Mouse (Mus musculus): Measurements from ENCODE around the gene Nfib. TPM values are rescaled to one million over a fixed set of nuclear protein-coding genes. Genes with fewer than 3 reads are reported as not detected.

The Nfib gene
- polyA plus RNA-seq, 1 experiment from 2014 or later: 9.5 TPM

DNA sequence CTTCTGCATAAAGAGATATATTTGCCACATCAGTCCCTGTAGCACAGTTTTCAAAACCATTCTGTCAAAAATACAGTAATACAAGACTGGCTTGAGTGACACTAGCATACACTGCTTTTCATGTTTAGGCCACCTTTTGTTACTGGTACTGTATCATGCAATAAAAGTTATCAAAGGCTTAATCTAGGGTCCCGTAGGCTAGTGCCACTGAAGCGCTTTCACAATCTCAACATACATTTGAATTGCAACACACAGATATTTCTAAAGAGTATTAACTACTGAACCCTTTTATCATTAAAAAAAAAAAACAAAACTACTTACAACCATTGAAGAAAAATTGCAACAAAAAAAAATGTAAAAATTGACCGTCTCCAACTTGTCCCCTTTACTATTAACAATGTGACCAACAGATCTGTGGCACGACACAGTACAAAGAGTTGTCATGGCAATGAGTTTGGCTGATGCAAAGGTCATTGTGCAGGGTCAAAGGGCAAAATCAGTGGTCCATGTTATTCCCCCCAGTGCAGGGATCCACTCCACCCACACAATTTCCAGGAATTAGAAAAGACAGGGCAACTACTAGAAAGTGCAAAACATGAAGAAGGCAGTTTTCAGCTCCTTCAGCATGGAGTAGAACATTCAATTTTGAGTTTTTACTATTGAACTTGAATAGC, 414.2 kb downstream of the Nfib start:
- H3K9me3 ChIP-seq (replicated peaks): no peaks in the 10 kb centered on the region
- no peak overlapping the region for H3K9ac ChIP-seq
- no peak overlapping the region for H3K27ac ChIP-seq
- H3K27me3 ChIP-seq (replicated peaks): no peaks in the 10 kb centered on the region
- 71% methylated on average over 4 of the region's 4 CpGs for WGBS (ENCODE audit: insufficient replicate concordance)
- H3K4me2 ChIP-seq: no peak overlapping the region
- no peak for ATAC-seq
- H3K4me3 ChIP-seq: no peak overlapping the region
- no peaks in the 10 kb centered on the region; the same call in 1 of the 2 replicates for H3K36me3 ChIP-seq
- H3K4me1 ChIP-seq: no peaks in the 10 kb centered on the region

DNA sequence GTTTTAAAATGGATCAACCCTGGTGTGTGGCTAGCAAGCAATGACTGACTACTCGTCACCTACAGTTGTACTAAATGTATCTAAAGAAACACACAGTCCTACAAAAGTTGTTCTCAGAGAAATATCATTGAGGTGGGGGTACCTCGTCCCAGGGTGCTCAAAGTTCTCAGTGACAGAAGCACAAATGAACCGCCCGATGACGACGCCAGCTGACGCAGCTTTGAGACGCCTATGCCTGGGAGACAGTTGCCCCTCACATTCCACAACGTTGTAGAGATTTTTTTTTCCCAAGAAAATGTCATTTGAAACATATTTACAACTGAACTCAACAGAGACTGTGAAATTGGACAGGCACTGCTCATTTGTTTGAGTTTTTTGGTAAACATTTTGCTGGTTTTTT, 414.9 kb downstream of the Nfib start:
- no peak for ATAC-seq
- Histone ChIP-seq H3K27me3 (replicated peaks) (no peaks in the 10 kb centered on the region), H3K36me3 (no peaks in the 10 kb centered on the region), H3K9me3 (replicated peaks) (no peaks in the 10 kb centered on the region), H3K9ac (no peak overlapping the region), H3K4me1 (no peaks in the 10 kb centered on the region), H3K4me2 (no peak overlapping the region), H3K27ac (no peak overlapping the region), H3K4me3 (no peak overlapping the region)
- 75% methylated on average over 9 of the region's 9 CpGs for WGBS (ENCODE audit: insufficient replicate concordance)

DNA sequence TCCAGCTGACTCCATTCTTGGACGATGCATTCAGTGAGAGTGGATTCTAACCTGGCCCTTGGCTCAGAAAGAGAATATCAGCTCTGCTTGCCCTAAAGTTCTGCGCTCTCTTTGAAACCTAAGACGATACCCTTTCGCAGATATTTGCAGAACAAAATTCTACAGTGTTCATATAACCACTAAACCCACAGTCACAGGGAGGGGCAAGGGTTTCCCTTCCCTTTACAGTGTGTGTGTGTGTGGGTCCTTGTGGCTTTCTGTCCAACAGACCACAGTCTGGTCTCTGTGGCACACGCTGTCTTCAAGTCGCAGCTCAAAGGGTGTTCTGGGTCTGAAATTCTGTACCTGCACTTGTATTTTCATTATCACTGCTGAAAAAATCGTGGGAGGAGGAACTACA, 416.0 kb downstream of the Nfib start:
- Histone ChIP-seq H3K27me3 (replicated peaks) (no peaks in the 10 kb centered on the region), H3K4me3 (no peak overlapping the region), H3K4me1 (no peaks in the 10 kb centered on the region), H3K4me2 (no peak overlapping the region), H3K9me3 (replicated peaks) (no peaks in the 10 kb centered on the region), H3K27ac (no peak overlapping the region), H3K9ac (no peak overlapping the region), H3K36me3 (no peaks in the 10 kb centered on the region)
- ATAC-seq: no peak
- 47% methylated on average over 7 of the region's 7 CpGs for WGBS (ENCODE audit: insufficient replicate concordance)

DNA sequence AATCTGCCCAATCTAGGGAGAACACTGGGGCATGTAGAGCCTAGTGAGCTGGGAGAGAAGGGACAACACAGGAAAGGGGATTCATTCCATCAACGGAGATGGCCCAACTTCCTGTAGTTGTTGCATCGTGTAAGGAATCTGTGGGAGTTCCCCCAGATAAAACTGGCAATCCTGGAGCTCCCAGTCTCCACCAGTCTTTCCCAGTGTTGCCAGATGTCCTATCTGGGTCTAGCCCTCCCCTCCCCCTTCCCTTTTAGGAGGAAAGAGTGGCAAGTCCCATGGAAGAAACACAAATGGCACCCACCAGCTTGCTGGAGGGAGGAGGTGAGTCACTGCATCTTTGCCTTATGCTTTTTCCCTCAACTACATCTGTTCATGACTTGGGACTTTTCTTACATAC, 417.4 kb downstream of the Nfib start:
- Histone ChIP-seq H3K4me2 (no peak overlapping the region), H3K9ac (no peak overlapping the region), H3K4me3 (no peak overlapping the region), H3K4me1 (no peaks in the 10 kb centered on the region), H3K36me3 (no peaks in the 10 kb centered on the region), H3K27ac (no peak overlapping the region), H3K9me3 (replicated peaks) (no peaks in the 10 kb centered on the region), H3K27me3 (replicated peaks) (no peaks in the 10 kb centered on the region)
- WGBS (ENCODE audit: insufficient replicate concordance): 42% methylated on average over 2 of the region's 2 CpGs
- ATAC-seq: no peak

DNA sequence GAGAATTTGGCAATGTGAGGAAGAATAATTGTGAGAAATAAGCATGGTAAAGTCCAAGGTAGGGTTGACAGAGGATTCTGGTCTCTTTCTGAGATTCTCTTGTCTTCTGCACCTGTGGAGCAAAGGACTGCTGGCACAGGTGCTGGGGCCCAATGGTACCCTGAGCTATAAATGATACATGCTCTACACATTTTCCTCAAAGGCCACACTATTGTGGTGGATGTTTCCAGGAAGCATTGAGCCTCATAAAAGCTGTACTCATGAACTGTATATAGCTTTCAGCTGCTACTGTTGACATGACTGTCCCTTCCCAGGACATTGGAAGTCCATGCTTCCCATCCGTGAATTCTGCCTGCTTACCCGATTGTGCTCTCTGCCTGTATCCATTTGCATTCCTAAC, 418.1 kb downstream of the Nfib start:
- Histone ChIP-seq H3K9ac (no peak overlapping the region), H3K9me3 (replicated peaks) (no peaks in the 10 kb centered on the region), H3K27ac (no peak overlapping the region), H3K27me3 (replicated peaks) (no peaks in the 10 kb centered on the region), H3K4me2 (no peak overlapping the region), H3K36me3 (no peaks in the 10 kb centered on the region), H3K4me3 (no peak overlapping the region), H3K4me1 (no peaks in the 10 kb centered on the region)
- 83% methylated on average over 2 of the region's 2 CpGs for WGBS (ENCODE audit: insufficient replicate concordance)
- ATAC-seq: no peak

DNA sequence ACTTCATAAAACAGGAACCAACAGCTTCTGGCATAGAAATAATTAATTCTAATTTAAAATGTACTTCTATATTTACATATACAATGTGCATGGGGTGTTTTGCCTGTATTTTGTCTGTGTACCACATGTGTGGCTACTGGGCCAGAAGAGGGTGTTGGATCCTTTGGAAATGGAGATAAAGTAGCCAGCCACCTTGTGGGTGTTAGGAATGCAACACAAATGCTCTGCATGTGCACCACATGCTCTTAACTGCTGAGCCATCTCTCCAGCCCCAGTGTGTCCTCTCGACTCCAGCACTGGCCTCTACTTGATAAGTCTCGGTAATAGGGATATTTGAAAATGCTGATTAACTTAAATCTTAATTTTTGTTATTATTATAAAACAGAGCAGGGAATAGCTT, 418.6 kb downstream of the Nfib start:
- H3K4me3 ChIP-seq: no peak overlapping the region
- no peak overlapping the region for H3K4me2 ChIP-seq
- no peaks in the 10 kb centered on the region for H3K4me1 ChIP-seq
- no peaks in the 10 kb centered on the region for H3K27me3 ChIP-seq (replicated peaks)
- H3K9me3 ChIP-seq (replicated peaks): no peaks in the 10 kb centered on the region
- ATAC-seq: no peak
- WGBS (ENCODE audit: insufficient replicate concordance): 52% methylated on average over 2 of the region's 2 CpGs
- H3K27ac ChIP-seq: no peak overlapping the region
- H3K9ac ChIP-seq: no peak overlapping the region
- no peaks in the 10 kb centered on the region for H3K36me3 ChIP-seq

DNA sequence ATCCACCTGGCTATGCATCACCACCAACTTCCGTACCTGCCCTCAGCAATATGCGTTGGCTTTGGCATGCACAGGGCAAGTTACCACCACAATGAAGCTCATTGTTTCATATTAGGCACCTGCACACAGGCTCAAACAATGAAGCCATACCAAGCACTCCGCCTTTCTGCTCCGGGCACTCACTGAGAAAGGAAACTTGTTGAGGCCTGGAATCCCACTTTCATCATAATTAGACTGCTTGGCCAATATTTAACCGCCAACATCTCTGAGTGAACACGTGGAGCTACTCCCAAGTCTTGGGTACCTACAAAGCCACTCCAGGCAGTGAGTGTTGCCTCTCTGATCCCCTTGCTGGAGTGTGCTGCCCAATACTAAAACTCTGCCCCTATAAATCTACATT, 422.0 kb downstream of the Nfib start:
- H3K4me1 ChIP-seq: no peaks in the 10 kb centered on the region
- no peak overlapping the region for H3K9ac ChIP-seq
- H3K4me3 ChIP-seq: no peak overlapping the region
- no peak overlapping the region for H3K27ac ChIP-seq
- H3K9me3 ChIP-seq (replicated peaks): no peaks in the 10 kb centered on the region
- no peak for ATAC-seq
- no peaks in the 10 kb centered on the region for H3K27me3 ChIP-seq (replicated peaks)
- no peak overlapping the region for H3K4me2 ChIP-seq
- WGBS (ENCODE audit: insufficient replicate concordance): 76% methylated on average over 6 of the region's 6 CpGs
- no peaks in the 10 kb centered on the region for H3K36me3 ChIP-seq

DNA sequence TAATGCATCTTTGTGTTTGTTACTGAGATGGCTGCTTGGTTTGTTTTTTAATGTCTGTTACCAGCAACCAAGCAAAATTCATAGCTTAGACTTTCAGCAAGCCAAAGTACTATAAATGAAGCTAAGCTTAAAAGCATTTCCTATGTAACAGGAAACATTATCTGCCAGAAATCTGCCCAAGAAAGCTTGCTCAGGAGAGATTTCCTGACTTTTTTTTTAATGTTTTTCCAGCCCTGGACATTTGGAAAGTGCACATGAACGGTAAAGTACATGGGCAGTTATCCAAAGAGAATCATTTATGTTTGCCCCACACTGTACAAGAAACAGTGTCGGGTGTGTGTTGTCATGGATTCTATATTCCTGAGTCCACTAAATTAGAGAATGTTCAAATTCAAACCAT, 429.6 kb downstream of the Nfib start:
- Histone ChIP-seq H3K9me3 (replicated peaks) (no peaks in the 10 kb centered on the region), H3K9ac (no peak overlapping the region), H3K27ac (no peak overlapping the region), H3K4me1 (no peaks in the 10 kb centered on the region), H3K36me3 (no peaks in the 10 kb centered on the region), H3K4me3 (no peak overlapping the region), H3K4me2 (no peak overlapping the region), H3K27me3 (replicated peaks) (no peaks in the 10 kb centered on the region)
- WGBS (ENCODE audit: insufficient replicate concordance): 61% methylated on average over 2 of the region's 2 CpGs
- no peak for ATAC-seq

DNA sequence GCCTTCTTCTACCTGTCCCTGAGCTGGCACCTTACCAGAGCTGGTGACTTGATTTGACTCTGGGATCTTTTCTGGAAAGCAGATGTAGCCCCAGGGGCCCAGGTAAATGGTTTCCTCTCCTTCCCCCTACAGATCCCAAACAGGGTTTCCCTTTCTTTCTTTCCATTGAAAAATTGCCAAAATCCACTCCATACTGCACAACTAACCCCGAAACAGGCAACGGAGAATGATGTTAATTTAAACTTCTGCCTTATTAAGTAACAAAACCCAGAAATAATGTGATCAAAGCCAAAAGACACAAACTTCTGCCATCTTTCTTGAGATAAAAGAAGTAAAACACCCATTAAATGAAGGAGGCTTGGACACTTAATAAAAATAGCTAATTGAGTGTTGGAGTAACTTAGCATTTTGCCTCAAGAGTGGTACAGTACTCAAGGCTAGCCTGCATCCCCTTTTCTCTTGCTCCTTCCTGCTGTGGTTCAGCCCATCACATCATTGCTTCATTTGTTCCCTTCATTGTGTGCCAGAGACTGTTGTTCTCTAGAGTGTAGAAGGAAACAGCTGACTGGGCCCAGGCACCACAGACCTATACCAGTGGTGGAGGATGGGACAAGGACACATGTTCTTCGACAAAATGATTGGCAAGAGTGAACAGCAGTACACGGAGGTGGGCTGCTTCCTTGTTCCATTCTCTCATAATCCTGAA, 432.3 kb downstream of the Nfib start:
- WGBS (ENCODE audit: insufficient replicate concordance): 57% methylated on average over 4 of the region's 4 CpGs
- Histone ChIP-seq H3K27ac (no peak overlapping the region), H3K36me3 (no peaks in the 10 kb centered on the region), H3K9ac (no peak overlapping the region), H3K4me3 (no peak overlapping the region), H3K27me3 (replicated peaks) (no peaks in the 10 kb centered on the region), H3K4me2 (no peak overlapping the region), H3K4me1 (no peaks in the 10 kb centered on the region), H3K9me3 (replicated peaks) (no peaks in the 10 kb centered on the region)
- no peak for ATAC-seq

DNA sequence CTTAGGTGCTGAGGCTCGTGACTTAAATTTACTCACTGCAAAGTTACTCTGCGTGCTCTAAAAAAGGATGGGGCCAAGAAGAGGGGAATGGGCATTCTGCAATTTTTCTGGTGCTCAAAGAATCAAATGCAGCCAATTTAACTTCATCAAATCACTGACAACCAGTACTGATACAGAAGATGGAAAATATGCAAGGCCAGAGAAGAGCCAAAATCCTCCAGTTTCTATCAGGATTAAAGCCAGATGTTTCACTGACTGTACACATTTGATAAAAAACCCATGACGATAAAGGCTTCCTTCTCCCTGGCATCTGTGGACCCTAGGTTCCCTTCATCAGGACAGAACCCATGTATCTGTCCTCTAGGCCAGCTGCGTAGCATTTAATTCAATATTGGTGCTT, 433.5 kb downstream of the Nfib start:
- no peaks in the 10 kb centered on the region for H3K4me1 ChIP-seq
- H3K36me3 ChIP-seq: no peaks in the 10 kb centered on the region
- ATAC-seq: no peak
- 64% methylated on average over 4 of the region's 4 CpGs for WGBS (ENCODE audit: insufficient replicate concordance)
- H3K27me3 ChIP-seq (replicated peaks): no peaks in the 10 kb centered on the region
- no peak overlapping the region for H3K4me2 ChIP-seq
- no peak overlapping the region for H3K27ac ChIP-seq
- no peak overlapping the region for H3K4me3 ChIP-seq
- H3K9me3 ChIP-seq (replicated peaks): no peaks in the 10 kb centered on the region
- H3K9ac ChIP-seq: no peak overlapping the region

DNA sequence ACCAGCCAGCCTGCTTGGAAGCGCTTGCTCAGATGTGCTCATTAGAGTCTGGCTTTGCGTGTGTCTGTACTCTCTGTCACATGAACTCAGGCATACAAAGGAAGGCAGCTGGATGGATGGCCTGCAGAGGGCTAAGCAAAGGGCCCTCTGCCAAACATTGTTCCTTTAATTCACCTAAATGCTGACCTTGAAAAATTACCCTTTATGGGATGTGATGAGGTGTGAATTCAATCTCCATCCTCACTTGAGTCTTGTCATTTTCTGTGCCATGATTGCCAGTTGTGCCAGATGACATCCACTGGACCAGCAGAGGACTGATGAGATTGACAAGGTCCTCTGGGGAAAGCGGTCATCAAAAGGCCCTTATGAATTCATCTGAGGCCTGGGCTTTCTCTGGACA, 434.0 kb downstream of the Nfib start:
- Histone ChIP-seq H3K9ac (no peak overlapping the region), H3K4me3 (no peak overlapping the region), H3K27me3 (replicated peaks) (no peaks in the 10 kb centered on the region), H3K36me3 (no peaks in the 10 kb centered on the region), H3K4me2 (no peak overlapping the region), H3K9me3 (replicated peaks) (no peaks in the 10 kb centered on the region), H3K4me1 (no peaks in the 10 kb centered on the region), H3K27ac (no peak overlapping the region)
- WGBS (ENCODE audit: insufficient replicate concordance): 78% methylated on average over 3 of the region's 3 CpGs
- ATAC-seq: no peak

DNA sequence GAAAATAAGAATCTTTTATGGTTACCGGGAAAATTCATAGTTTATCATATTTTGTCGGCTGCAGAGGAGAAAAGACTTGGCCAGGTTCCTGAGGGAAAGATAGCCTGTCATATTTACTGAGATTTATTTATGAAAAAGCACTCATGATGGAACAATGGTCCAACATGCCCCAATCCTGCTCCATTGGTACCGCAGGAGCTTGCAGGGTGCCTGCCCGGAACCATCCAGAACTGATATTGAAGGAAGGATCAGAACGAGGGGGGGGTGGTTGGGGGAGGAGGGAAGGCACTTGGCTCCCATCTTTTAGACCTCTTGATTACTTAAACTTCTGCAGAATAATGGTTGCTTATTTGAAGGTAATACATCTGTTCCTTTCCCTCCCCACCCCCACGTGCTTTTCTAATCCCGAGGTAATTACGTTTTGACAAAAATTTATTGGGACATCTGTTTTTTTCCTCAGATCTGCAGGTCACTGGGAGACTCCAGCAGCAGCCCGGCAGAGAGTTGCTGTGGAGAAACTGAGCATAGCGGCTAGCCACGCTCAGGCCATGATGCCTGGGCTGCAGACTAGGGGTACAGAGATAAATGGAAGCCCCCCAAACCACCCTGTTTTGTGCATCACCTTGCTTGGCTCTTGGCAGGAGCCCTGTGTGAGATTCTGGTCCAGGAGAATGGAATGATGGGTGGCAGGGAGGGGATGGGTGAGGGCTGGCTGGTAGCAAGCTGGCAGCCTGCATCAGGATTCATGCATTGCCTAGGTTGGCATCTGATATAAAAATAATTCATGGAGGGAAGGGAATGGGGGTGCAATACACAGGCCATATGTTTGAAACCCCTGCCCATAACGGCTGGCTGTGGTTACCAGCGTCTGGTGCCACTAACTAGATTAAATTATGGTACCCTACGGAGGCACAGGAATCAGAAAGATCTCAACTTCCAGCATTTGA, 437.4 kb downstream of the Nfib start:
- H3K36me3 ChIP-seq: no peaks in the 10 kb centered on the region
- H3K9me3 ChIP-seq (replicated peaks): no peaks in the 10 kb centered on the region
- no peaks in the 10 kb centered on the region for H3K27me3 ChIP-seq (replicated peaks)
- ATAC-seq: no peak
- no peak overlapping the region for H3K4me3 ChIP-seq
- no peaks in the 10 kb centered on the region for H3K4me1 ChIP-seq
- H3K27ac ChIP-seq: no peak overlapping the region
- 63% methylated on average over 14 of the region's 14 CpGs for WGBS (ENCODE audit: insufficient replicate concordance)
- no peak overlapping the region for H3K4me2 ChIP-seq
- H3K9ac ChIP-seq: no peak overlapping the region
